Comparison of ENCODE assay signal across 8 mouse cellular contexts in genomic region chr11:120187236-120188101, GRCm38 (mm10). TPM values are rescaled to one million over a fixed set of nuclear protein-coding genes. Genes with fewer than 3 reads are reported as not detected.
DNase-seq lines count a peak whose midpoint lies in the region; ATAC-seq and TF ChIP-seq lines count a peak whose summit lies in the region.

No protein-coding gene starts in this region.

- peak overlapping the region; percentile 99 for H3K9ac ChIP-seq in forebrain, embryonic 12.5 days
- H3K9ac ChIP-seq in intestine, postnatal 0 days (ENCODE audit: low read depth, low read length) = peak overlapping the region; percentile 90
- peak overlapping the region; percentile 83 for H3K9ac ChIP-seq in lung, embryonic 15.5 days
- peak overlapping the region; percentile 94 for H3K9ac ChIP-seq in stomach, embryonic 15.5 days

- peak overlapping the region; percentile 24; the same call in 1 of the 2 replicates for H3K27ac ChIP-seq in spleen, adult 2 months (ENCODE audit: insufficient read depth, low read length)
- peak overlapping the region; percentile 97 for H3K27ac ChIP-seq in forebrain, embryonic 12.5 days
- H3K27ac ChIP-seq in intestine, postnatal 0 days (ENCODE audit: low read depth, low read length) = peak overlapping the region; percentile 11; the same call in 1 of the 2 replicates
- H3K27ac ChIP-seq in lung, embryonic 15.5 days = peak overlapping the region; percentile 93
- H3K27ac ChIP-seq in stomach, embryonic 15.5 days = peak overlapping the region; percentile 88

- 35% methylated on average over 43 of the region's 43 CpGs for WGBS in spleen, adult 2 months
- under 1% methylated on average over 43 of the region's 43 CpGs for WGBS in forebrain, embryonic 12.5 days
- under 1% methylated on average over 43 of the region's 43 CpGs for WGBS in intestine, postnatal 0 days
- under 1% methylated on average over 43 of the region's 43 CpGs for WGBS in lung, embryonic 15.5 days
- 2% methylated on average over 43 of the region's 43 CpGs for WGBS in stomach, embryonic 15.5 days

- H3K9me3 ChIP-seq in forebrain, embryonic 12.5 days = no peaks in the 10 kb centered on the region
- H3K9me3 ChIP-seq in intestine, postnatal 0 days (ENCODE audit: control insufficient read depth) = no peaks in the 10 kb centered on the region
- H3K9me3 ChIP-seq in lung, embryonic 15.5 days = no peaks in the 10 kb centered on the region
- no peaks in the 10 kb centered on the region for H3K9me3 ChIP-seq in stomach, embryonic 15.5 days

- H3K27me3 ChIP-seq in spleen, adult 2 months (ENCODE audit: control insufficient read depth, insufficient read depth, low read length) = peaks cover 16% of the 10 kb centered on the region
- H3K27me3 ChIP-seq in forebrain, embryonic 12.5 days = 0 out of 2 replicates have a peak, but pooled peaks cover 4% of the 10 kb centered on the region
- no peaks in the 10 kb centered on the region for H3K27me3 ChIP-seq in intestine, postnatal 0 days (replicated peaks; ENCODE audit: control insufficient read depth, insufficient read depth, low read length)
- H3K27me3 ChIP-seq in lung, embryonic 15.5 days = no peaks in the 10 kb centered on the region
- H3K27me3 ChIP-seq in stomach, embryonic 15.5 days (replicated peaks) = no peaks in the 10 kb centered on the region

- no peaks in the 10 kb centered on the region for H3K36me3 ChIP-seq in spleen, adult 2 months (ENCODE audit: control insufficient read depth, insufficient read depth, low read length)
- peaks cover 3% of the 10 kb centered on the region for H3K36me3 ChIP-seq in forebrain, embryonic 12.5 days (replicated peaks)
- 0 out of 2 replicates have a peak, but pooled peaks cover 4% of the 10 kb centered on the region for H3K36me3 ChIP-seq in intestine, postnatal 0 days (ENCODE audit: control insufficient read depth, insufficient read depth)
- H3K36me3 ChIP-seq in lung, embryonic 15.5 days = no peaks in the 10 kb centered on the region
- H3K36me3 ChIP-seq in stomach, embryonic 15.5 days = no peaks in the 10 kb centered on the region

- no peak for TF ChIP-seq CTCF in spleen, adult 2 months (IDR thresholded peaks at IDR 0.05; ENCODE audit: extremely low read depth, insufficient read depth, insufficient read length, insufficient replicate concordance)
- TF ChIP-seq CTCF in intestine, postnatal 0 days (IDR thresholded peaks at IDR 0.05; ENCODE audit: low read depth) = no peak

- no peak for TF ChIP-seq POLR2A in spleen, adult 2 months (IDR thresholded peaks at IDR 0.05; ENCODE audit: low read depth, low read length)

- peak overlapping the region; percentile 99 for H3K4me2 ChIP-seq in forebrain, embryonic 12.5 days
- peak overlapping the region; percentile 84 for H3K4me2 ChIP-seq in intestine, postnatal 0 days (replicated peaks; ENCODE audit: low read depth)
- peak overlapping the region; percentile 87 for H3K4me2 ChIP-seq in lung, embryonic 15.5 days
- peak overlapping the region; percentile 91 for H3K4me2 ChIP-seq in stomach, embryonic 15.5 days

- no peak for DNase-seq in spleen, adult 2 months (ENCODE audit: low read depth in 1 of 2, low spot score in 2 of 2)
- no peak for DNase-seq in spleen, adult 18-20 months
- DNase-seq in frontal cortex, adult 2 months (ENCODE audit: extremely low spot score in 1 of 2, low spot score in 1 of 2) = no peak
- DNase-seq in ovary, postnatal 10 days (ENCODE audit: low spot score) = no peak

- H3K4me3 ChIP-seq in spleen, adult 2 months (ENCODE audit: extremely low read depth, insufficient read depth, insufficient read length) = peak overlapping the region; percentile 20; the same call in 1 of the 2 replicates
- H3K4me3 ChIP-seq in forebrain, embryonic 12.5 days (replicated peaks) = peak overlapping the region; percentile 90
- peak overlapping the region; percentile 90 for H3K4me3 ChIP-seq in intestine, postnatal 0 days (ENCODE audit: low read depth, low read length)
- peak overlapping the region; percentile 63 for H3K4me3 ChIP-seq in lung, embryonic 15.5 days
- peak overlapping the region; percentile 82 for H3K4me3 ChIP-seq in stomach, embryonic 15.5 days (replicated peaks)

- ATAC-seq in forebrain, embryonic 12.5 days (ENCODE audit: low FRiP score) = no peak
- no peak for ATAC-seq in intestine, postnatal 0 days
- ATAC-seq in lung, embryonic 15.5 days (ENCODE audit: borderline replicate concordance, extremely low read depth, low FRiP score, low TSS enrichment) = no peak
- no peak for ATAC-seq in stomach, embryonic 15.5 days (ENCODE audit: insufficient read depth, low FRiP score, low read depth)

- H3K4me1 ChIP-seq in spleen, adult 2 months (ENCODE audit: control insufficient read depth, insufficient read depth, insufficient read length) = peaks cover 6% of the 10 kb centered on the region
- peaks cover 58% of the 10 kb centered on the region for H3K4me1 ChIP-seq in forebrain, embryonic 12.5 days
- H3K4me1 ChIP-seq in intestine, postnatal 0 days (replicated peaks; ENCODE audit: control insufficient read depth, insufficient read depth, low read length) = peaks cover 11% of the 10 kb centered on the region; the same call in 1 of the 2 replicates
- H3K4me1 ChIP-seq in lung, embryonic 15.5 days = peaks cover 55% of the 10 kb centered on the region
- peaks cover 52% of the 10 kb centered on the region for H3K4me1 ChIP-seq in stomach, embryonic 15.5 days

RNA-seq across cellular contexts. Expression of gene Slc38a10, which starts 36.3 kb away (rescaled TPM):
- 81.9 and 94.2 TPM in 2 replicates for polyA plus RNA-seq in spleen, adult 2 months (2012; rRNA removed)
- polyA plus RNA-seq in forebrain, embryonic 12.5 days (2016; fragmentation: Nextera tagmentation; extraction: Ambion mirVana) = 88.6 and 91.3 TPM in 2 replicates
- polyA plus RNA-seq in intestine, postnatal 0 days (2015; fragmentation: Nextera tagmentation; extraction: Ambion mirVana) = 56.4 and 57.3 TPM in 2 replicates
- polyA plus RNA-seq in lung, embryonic 15.5 days (2015; fragmentation: Nextera tagmentation; extraction: Ambion mirVana) = 91.2 and 92.1 TPM in 2 replicates
- polyA plus RNA-seq in stomach, embryonic 15.5 days (2015; fragmentation: Nextera tagmentation; extraction: Ambion mirVana) = 87.2 and 93.5 TPM in 2 replicates
- polyA plus RNA-seq in frontal cortex, adult 2 months (2012; rRNA removed) = 62.5 and 62.6 TPM in 2 replicates

RNA-seq across cellular contexts. Expression of gene Bahcc1, which starts 45.3 kb away (rescaled TPM):
- polyA plus RNA-seq in spleen, adult 2 months (2012; rRNA removed) = 3.6 and 4.0 TPM in 2 replicates
- polyA plus RNA-seq in forebrain, embryonic 12.5 days (2016; fragmentation: Nextera tagmentation; extraction: Ambion mirVana) = 23.5 and 24.0 TPM in 2 replicates
- polyA plus RNA-seq in intestine, postnatal 0 days (2015; fragmentation: Nextera tagmentation; extraction: Ambion mirVana) = 3.1 and 4.2 TPM in 2 replicates
- 8.7 and 9.2 TPM in 2 replicates for polyA plus RNA-seq in lung, embryonic 15.5 days (2015; fragmentation: Nextera tagmentation; extraction: Ambion mirVana)
- polyA plus RNA-seq in stomach, embryonic 15.5 days (2015; fragmentation: Nextera tagmentation; extraction: Ambion mirVana) = 7.2 and 7.9 TPM in 2 replicates
- 16.9 and 17.2 TPM in 2 replicates for polyA plus RNA-seq in frontal cortex, adult 2 months (2012; rRNA removed)

Comparison
In these comparisons a context has a peak if more than half of its experiments do, and no peak if none do; other contexts are left out.
1. H3K27ac ChIP-seq: peak in every context shown above with its lines; median percentile 97 in forebrain, embryonic 12.5 days; 93 in lung, embryonic 15.5 days; 88 in stomach, embryonic 15.5 days; 24 in spleen, adult 2 months; 11 in intestine, postnatal 0 days.
2. H3K4me3 ChIP-seq: peak in every context shown above with its lines; median percentile 90 in forebrain, embryonic 12.5 days; 90 in intestine, postnatal 0 days; 82 in stomach, embryonic 15.5 days; 63 in lung, embryonic 15.5 days; 20 in spleen, adult 2 months.